Mouse (Mus musculus): ENCODE results near the gene Pde7b. TPM values are rescaled to one million over a fixed set of nuclear protein-coding genes. Genes with fewer than 3 reads are reported as not detected.

The Pde7b gene
- polyA plus RNA-seq, 1 experiment from 2014 or later = 2.3 TPM

DNA sequence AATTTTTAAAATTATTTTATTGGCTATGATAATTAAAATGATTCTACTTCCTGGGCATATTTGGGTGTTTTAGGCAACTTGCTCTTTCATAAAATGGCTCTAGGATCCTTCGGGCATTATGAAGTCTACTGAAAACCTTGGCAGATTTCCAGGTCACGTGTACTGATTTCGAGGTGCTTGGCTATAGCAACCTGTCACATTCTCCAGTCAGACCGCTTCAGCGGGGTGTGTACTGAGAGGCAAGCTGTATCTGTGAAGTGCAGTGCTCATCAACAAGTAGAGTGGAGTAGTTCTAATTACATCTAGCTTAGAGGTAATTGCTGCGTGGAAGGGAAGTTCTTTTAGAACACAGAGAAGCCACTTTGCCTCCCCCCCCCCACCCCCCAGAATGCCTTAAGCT, 156.2 kb downstream of the Pde7b start:
- Histone ChIP-seq H3K4me2 (replicated peaks) (no peak overlapping the region), H3K9me3 (no peaks in the 10 kb centered on the region), H3K27me3 (no peaks in the 10 kb centered on the region), H3K4me1 (replicated peaks) (no peaks in the 10 kb centered on the region), H3K27ac (no peak overlapping the region), H3K36me3 (no peaks in the 10 kb centered on the region), H3K4me3 (replicated peaks) (no peak overlapping the region), H3K9ac (replicated peaks) (no peak overlapping the region)
- WGBS = 85% methylated on average over 6 of the region's 6 CpGs
- no peak for ATAC-seq

DNA sequence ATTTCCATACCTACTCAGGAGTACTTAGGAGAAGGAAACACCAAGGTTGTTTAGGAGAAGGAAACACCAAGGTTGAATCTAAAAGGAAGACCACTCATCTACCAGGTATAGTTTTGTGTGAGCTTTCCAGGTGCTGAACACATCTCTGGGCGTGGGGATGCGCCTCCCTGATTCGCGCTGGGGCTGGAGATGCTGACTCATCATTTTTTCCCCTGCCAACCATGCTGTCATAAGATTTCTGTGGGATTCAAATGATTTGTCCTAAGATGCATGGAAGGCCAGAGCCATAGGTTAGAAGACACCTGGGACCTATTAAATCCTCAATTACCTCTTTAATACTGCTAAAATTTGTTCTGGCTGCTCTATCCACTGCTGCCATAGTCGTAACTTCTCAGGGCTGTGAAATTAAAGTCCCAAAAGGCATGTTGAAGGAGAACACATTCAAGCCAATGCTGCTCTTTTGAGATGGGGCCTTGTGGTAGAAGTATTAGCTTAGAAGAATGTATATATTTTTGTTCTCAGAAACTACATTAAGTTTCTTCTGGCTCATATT, 157.1 kb downstream of the Pde7b start:
- Histone ChIP-seq H3K4me1 (replicated peaks) (no peaks in the 10 kb centered on the region), H3K9ac (replicated peaks) (no peak overlapping the region), H3K27me3 (no peaks in the 10 kb centered on the region), H3K4me2 (replicated peaks) (no peak overlapping the region), H3K27ac (no peak overlapping the region), H3K36me3 (no peaks in the 10 kb centered on the region), H3K4me3 (replicated peaks) (no peak overlapping the region), H3K9me3 (no peaks in the 10 kb centered on the region)
- ATAC-seq = no peak
- whole genome bisulfite sequencing = 94% methylated on average over 5 of the region's 5 CpGs

DNA sequence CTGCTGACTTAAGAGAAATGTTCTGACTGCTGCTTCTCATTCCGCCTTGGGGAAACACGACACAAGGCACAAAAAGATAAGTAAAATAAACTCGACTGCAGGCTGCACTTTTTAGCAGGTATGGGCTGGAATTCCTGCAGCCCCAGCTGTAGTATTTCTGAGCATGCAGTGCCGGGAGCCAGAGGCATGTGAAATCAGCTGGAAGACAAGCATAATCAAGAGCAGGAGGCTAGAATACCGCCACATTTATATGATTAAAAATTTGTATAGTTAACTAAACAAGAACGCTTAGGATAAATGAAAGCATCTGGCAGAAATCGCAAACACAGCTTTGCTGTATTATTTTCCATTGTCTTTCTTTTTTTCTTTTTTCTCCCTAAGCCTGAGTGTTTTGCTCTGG, 168.4 kb downstream of the Pde7b start:
- Histone ChIP-seq H3K4me1 (replicated peaks) (no peaks in the 10 kb centered on the region), H3K27ac (no peak overlapping the region), H3K4me3 (replicated peaks) (no peak overlapping the region), H3K36me3 (no peaks in the 10 kb centered on the region), H3K9me3 (no peaks in the 10 kb centered on the region), H3K4me2 (replicated peaks) (no peak overlapping the region), H3K27me3 (peaks cover 5% of the 10 kb centered on the region), H3K9ac (replicated peaks) (no peak overlapping the region)
- 76% methylated on average over 7 of the region's 7 CpGs for WGBS
- ATAC-seq = no peak

DNA sequence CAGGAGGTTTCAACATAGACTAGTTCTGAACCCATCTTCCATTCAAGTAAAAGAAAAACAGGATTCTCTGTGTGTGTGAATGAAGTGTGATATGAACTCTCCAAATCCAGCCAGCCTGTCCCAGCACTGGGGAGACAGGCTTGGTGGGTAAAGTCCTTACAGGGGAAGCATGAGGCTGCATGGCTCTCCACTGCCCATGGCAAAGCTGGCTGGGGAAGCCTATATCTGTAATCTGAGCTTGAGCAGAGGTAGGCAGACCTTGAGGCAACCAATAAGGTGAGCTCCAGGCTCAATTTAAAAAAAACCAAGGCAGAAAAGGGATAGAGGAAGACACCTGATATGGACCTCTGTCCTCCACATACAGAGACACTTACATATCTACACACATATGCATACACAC, 173.5 kb downstream of the Pde7b start:
- Histone ChIP-seq H3K36me3 (no peaks in the 10 kb centered on the region), H3K27me3 (peaks cover 23% of the 10 kb centered on the region), H3K4me3 (replicated peaks) (no peak overlapping the region), H3K9ac (replicated peaks) (no peak overlapping the region), H3K9me3 (no peaks in the 10 kb centered on the region), H3K27ac (no peak overlapping the region), H3K4me2 (replicated peaks) (no peak overlapping the region), H3K4me1 (replicated peaks) (peaks cover 22% of the 10 kb centered on the region)
- no peak for ATAC-seq

DNA sequence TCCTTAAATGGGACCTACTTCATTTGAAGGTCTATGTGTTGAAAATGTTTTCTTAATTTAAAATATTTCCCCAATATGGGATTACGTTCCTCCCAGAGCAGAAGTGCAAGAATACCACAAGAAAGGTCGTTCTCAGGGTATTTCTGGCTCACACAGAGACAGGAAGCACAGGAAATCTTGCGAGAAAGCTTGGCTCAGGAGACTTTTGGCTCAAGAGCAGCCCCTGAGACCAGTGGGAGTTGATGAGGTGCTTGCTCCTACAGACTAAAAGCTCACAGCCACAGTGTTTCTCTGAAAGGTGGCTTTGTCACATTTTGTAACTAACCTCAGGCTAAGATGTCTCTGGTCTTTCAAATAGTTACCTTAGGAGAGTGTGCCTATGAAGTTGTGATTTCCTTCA, 174.1 kb downstream of the Pde7b start:
- Histone ChIP-seq H3K9ac (replicated peaks) (no peak overlapping the region), H3K27me3 (peaks cover 28% of the 10 kb centered on the region), H3K4me2 (replicated peaks) (no peak overlapping the region), H3K4me3 (replicated peaks) (no peak overlapping the region), H3K36me3 (no peaks in the 10 kb centered on the region), H3K27ac (no peak overlapping the region), H3K4me1 (replicated peaks) (peaks cover 22% of the 10 kb centered on the region), H3K9me3 (no peaks in the 10 kb centered on the region)
- ATAC-seq = no peak
- WGBS = 74% methylated on average over 3 of the region's 3 CpGs

DNA sequence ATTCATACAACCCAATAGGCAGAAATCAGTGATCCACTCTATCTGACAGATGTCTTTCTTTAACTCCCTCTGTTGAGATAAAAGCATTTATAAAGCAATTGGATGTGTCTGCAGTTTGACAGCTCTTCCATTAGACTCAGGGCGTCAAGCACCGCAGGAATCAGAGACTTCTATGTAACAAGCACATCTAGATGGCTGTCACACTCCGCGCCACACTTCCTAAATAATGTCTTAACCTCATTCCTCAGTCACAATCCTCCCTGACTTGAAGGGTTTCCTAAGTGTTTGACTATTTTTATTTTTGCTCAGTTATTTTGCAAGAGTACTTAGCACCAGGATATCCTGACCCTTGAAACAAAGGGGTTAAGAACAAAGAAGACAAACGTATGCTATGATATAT, 174.7 kb downstream of the Pde7b start:
- H3K9me3 ChIP-seq = no peaks in the 10 kb centered on the region
- WGBS = 24% methylated on average over 5 of the region's 5 CpGs
- H3K27me3 ChIP-seq = peaks cover 28% of the 10 kb centered on the region
- peaks cover 22% of the 10 kb centered on the region for H3K4me1 ChIP-seq (replicated peaks)
- H3K27ac ChIP-seq = no peak overlapping the region
- H3K36me3 ChIP-seq = no peaks in the 10 kb centered on the region
- H3K4me2 ChIP-seq (replicated peaks) = no peak overlapping the region
- H3K9ac ChIP-seq (replicated peaks) = no peak overlapping the region
- ATAC-seq = no peak
- H3K4me3 ChIP-seq (replicated peaks) = no peak overlapping the region

- peak; percentile 77 for ATAC-seq
- H3K9ac ChIP-seq (replicated peaks) = 0 out of 2 replicates have a peak overlapping the region, but pooled peaks have one; percentile 69
These were observed 175.8 kb downstream of the Pde7b start for GRCm38 (mm10) chr10:20548833-20549710.

GRCm38 (mm10) chr10:20547951-20548551, 176.8 kb downstream of the Pde7b start:
- peak overlapping the region; percentile 69 for H3K9ac ChIP-seq (replicated peaks)
- no peaks in the 10 kb centered on the region for H3K9me3 ChIP-seq
- WGBS = 1% methylated on average over 19 of the region's 19 CpGs
- peaks cover 22% of the 10 kb centered on the region for H3K4me1 ChIP-seq (replicated peaks)
- peak; percentile 70 for ATAC-seq
- peak overlapping the region; percentile 75 for H3K27ac ChIP-seq
- peaks cover 28% of the 10 kb centered on the region for H3K27me3 ChIP-seq
- H3K4me3 ChIP-seq (replicated peaks) = peak overlapping the region; percentile 42
- no peaks in the 10 kb centered on the region for H3K36me3 ChIP-seq
- peak overlapping the region; percentile 63 for H3K4me2 ChIP-seq (replicated peaks)

More at GRCm38 (mm10) chr10:20548833-20549710, 175.8 kb downstream of the Pde7b start:
- peaks cover 22% of the 10 kb centered on the region for H3K4me1 ChIP-seq (replicated peaks)
- H3K4me2 ChIP-seq (replicated peaks) = peak overlapping the region; percentile 63
- peaks cover 28% of the 10 kb centered on the region for H3K27me3 ChIP-seq
- H3K27ac ChIP-seq = peak overlapping the region; percentile 75; the same call in 1 of the 2 replicates
- H3K9me3 ChIP-seq = no peaks in the 10 kb centered on the region
- WGBS = 5% methylated on average over 13 of the region's 13 CpGs
- H3K4me3 ChIP-seq (replicated peaks) = peak overlapping the region; percentile 42
- no peaks in the 10 kb centered on the region for H3K36me3 ChIP-seq

DNA sequence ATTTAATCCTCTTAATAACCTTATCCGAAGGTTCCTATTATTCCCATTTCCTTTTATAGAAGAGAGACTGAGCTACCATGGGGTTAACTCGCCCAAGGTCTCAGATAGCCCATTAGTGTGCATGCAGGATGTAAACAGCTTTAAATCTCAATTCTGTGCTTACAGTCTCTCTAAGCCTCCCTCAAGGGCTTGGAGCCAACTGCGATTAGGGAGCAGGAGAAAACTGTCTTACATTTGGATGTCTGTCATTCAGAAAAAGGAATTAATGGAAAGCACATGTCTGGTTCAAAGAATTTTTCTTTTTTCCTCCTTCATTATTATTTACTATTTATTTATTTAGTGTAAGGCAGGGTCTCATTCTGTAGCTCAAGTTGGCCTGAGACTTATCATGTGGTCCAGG, 181.8 kb downstream of the Pde7b start:
- Histone ChIP-seq H3K36me3 (no peaks in the 10 kb centered on the region), H3K27ac (no peak overlapping the region), H3K27me3 (peaks cover 12% of the 10 kb centered on the region; the same call in 1 of the 2 replicates), H3K9me3 (no peaks in the 10 kb centered on the region), H3K4me3 (replicated peaks) (no peak overlapping the region), H3K4me1 (replicated peaks) (peaks cover 6% of the 10 kb centered on the region), H3K9ac (replicated peaks) (no peak overlapping the region), H3K4me2 (replicated peaks) (no peak overlapping the region)
- 39% methylated on average over 3 of the region's 3 CpGs for WGBS
- no peak for ATAC-seq

DNA sequence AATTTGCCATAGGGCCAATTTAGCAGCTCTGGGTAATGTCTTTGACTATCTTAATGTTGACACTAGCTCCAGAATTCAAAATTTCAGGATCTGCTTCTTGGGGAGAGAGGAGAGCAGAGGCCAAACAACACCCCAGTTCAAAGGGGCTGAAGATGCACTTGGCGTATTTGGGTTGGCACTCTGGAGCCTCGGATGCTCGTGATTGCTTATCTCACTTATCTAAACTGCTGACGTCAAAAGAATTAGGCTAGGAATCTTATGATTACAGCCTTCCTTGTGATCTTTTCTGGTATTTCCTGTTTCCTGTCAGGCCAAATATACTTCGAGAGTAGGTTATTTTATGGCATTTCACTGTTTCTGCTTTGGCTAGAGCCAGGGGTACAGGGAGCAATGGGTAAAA, 191.1 kb downstream of the Pde7b start:
- Histone ChIP-seq H3K27me3 (no peaks in the 10 kb centered on the region), H3K4me2 (replicated peaks) (no peak overlapping the region), H3K9ac (replicated peaks) (no peak overlapping the region), H3K4me1 (replicated peaks) (peaks cover 8% of the 10 kb centered on the region), H3K36me3 (no peaks in the 10 kb centered on the region), H3K27ac (no peak overlapping the region), H3K9me3 (no peaks in the 10 kb centered on the region), H3K4me3 (replicated peaks) (no peak overlapping the region)
- ATAC-seq = no peak
- WGBS = 85% methylated on average over 5 of the region's 5 CpGs

- Histone ChIP-seq H3K9ac (replicated peaks) (no peak overlapping the region), H3K4me3 (replicated peaks) (no peak overlapping the region), H3K27ac (no peak overlapping the region), H3K4me2 (replicated peaks) (no peak overlapping the region), H3K36me3 (no peaks in the 10 kb centered on the region), H3K4me1 (replicated peaks) (peaks cover 14% of the 10 kb centered on the region), H3K27me3 (no peaks in the 10 kb centered on the region), H3K9me3 (no peaks in the 10 kb centered on the region)
- WGBS = 87% methylated on average over 5 of the region's 5 CpGs
- ATAC-seq = no peak
These were observed 193.0 kb downstream of the Pde7b start for GRCm38 (mm10) chr10:20531921-20532320.
